Mouse (Mus musculus) limb, embryonic 11.5 days (tissue): ENCODE measurements around the gene Dpf2. TPM values are rescaled to one million over a fixed set of nuclear protein-coding genes. Genes with fewer than 3 reads are reported as not detected.

Experiments
- ATAC-seq: fragments of 200-750 bp; cut with Nextera tagmentation; 2 replicates; pipeline ENCODE4 v1.8.0; 2017; ENCODE audit warnings: low read depth; ENCODE audit not compliant: insufficient number of reproducible peaks, low FRiP score, low TSS enrichment
- DNase-seq: peaks from one replicate; pipeline ENCODE4 v3.0.0-alpha.2; 2015; ENCODE audit warnings: low spot score
- H3K27ac ChIP-seq: fragments of 300-500 bp; sonication (generic); replicated peaks from 2 replicates; pipeline ENCODE4 v1.5.1; 2014; ENCODE audit warnings: low read depth, mild to moderate bottlenecking, low read length
- H3K27me3 ChIP-seq: fragments of 300-500 bp; sonication (generic); 2 replicates; pipeline ENCODE4 v1.6.1; 2014; ENCODE audit warnings: mild to moderate bottlenecking, low read length, mixed read lengths; ENCODE audit not compliant: control insufficient read depth, insufficient read depth
- H3K36me3 ChIP-seq: fragments of 300-500 bp; sonication (generic); 2 replicates; pipeline ENCODE4 v1.6.1; 2014; ENCODE audit warnings: mild to moderate bottlenecking, low read length, moderate library complexity, mixed read lengths; ENCODE audit not compliant: control insufficient read depth, insufficient read depth
- H3K4me1 ChIP-seq: fragments of 300-500 bp; sonication (generic); 2 replicates; pipeline ENCODE4 v1.6.1; 2014; ENCODE audit warnings: low read length, mixed read lengths; ENCODE audit not compliant: control insufficient read depth, insufficient read depth
- H3K4me2 ChIP-seq: fragments of 300-500 bp; sonication (generic); 2 replicates; pipeline ENCODE4 v1.6.1; 2014; ENCODE audit warnings: low read depth, mild to moderate bottlenecking, moderate library complexity; ENCODE audit not compliant: severe bottlenecking
- H3K4me3 ChIP-seq: fragments of 300-500 bp; sonication (generic); 2 replicates; pipeline ENCODE4 v1.5.1; 2014; ENCODE audit warnings: low read depth, low read length
- H3K9ac ChIP-seq: fragments of 300-500 bp; sonication (generic); 2 replicates; pipeline ENCODE4 v1.6.1; 2014; ENCODE audit warnings: mild to moderate bottlenecking, low read length
- H3K9me3 ChIP-seq: fragments of 300-500 bp; sonication (generic); 2 replicates; pipeline ENCODE4 v1.6.1; 2016; ENCODE audit warnings: low read length; ENCODE audit not compliant: control insufficient read depth
- WGBS: fragments of 180-500 bp; shearing (Covaris S2); extraction: QIAGEN DNeasy Blood & Tissue Kit; methylation state at CpG from one replicate; pipeline ENCODE4 v1.1.7; 2014; 5-methylcytosine and 5-hydroxymethylcytosine counted together
- polyA plus RNA-seq: library from polyadenylated mRNA; unstranded; fragments of >200 nt; fragmentation: Nextera tagmentation; extraction: Ambion mirVana; gene quantifications from 2 replicates; pipeline ENCODE4 v1.2.1, GENCODE M21; 2014

The Dpf2 gene
- polyA plus RNA-seq, 1 experiment from 2014 or later: 209 TPM

DNA sequence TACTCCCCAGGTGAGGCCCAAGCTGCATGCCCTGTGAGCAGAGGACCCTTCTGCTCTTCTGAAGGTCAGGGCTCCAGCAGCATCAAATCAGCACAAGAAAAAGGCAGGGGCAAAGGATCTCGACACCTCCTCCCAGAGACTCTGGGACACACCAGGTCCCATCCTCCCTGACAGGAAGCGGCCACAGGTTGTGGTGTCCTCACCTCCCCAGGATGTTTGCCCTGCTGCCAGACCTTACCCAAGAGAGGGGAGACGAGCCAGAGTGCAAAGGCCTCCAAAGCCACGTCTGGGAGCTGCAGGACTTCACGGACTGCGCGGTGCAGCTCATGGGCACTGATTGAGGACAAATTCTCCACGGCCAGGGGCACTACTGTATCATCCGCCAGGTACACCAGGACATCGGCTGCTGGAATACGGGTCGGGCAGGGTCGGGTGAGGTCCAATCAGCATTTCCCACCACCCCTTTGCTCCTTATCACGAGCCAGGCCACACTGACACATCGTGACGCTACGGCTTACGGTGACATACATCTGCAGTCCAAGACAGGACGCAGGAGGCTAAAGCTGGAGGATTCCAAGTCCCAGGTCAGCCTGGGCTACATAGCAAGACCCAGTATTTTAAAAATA lies 39.8 kb downstream of the Dpf2 start:
- no peak overlapping the region for H3K27ac ChIP-seq
- H3K4me3 ChIP-seq: no peak overlapping the region
- peaks cover 12% of the 10 kb centered on the region for H3K36me3 ChIP-seq
- ATAC-seq (no peak), DNase-seq (no peak)
- H3K9ac ChIP-seq: no peak overlapping the region
- no peaks in the 10 kb centered on the region for H3K27me3 ChIP-seq
- WGBS: 85% methylated on average over 19 of the region's 19 CpGs
- no peaks in the 10 kb centered on the region for H3K9me3 ChIP-seq
- H3K4me1 ChIP-seq: peaks cover 21% of the 10 kb centered on the region
- no peak overlapping the region for H3K4me2 ChIP-seq

- Histone ChIP-seq H3K4me1 (peaks cover 21% of the 10 kb centered on the region), H3K27me3 (no peaks in the 10 kb centered on the region), H3K4me2 (no peak overlapping the region), H3K9me3 (no peaks in the 10 kb centered on the region), H3K4me3 (no peak overlapping the region), H3K27ac (no peak overlapping the region), H3K9ac (no peak overlapping the region), H3K36me3 (peaks cover 12% of the 10 kb centered on the region)
- ATAC-seq (no peak), DNase-seq (no peak)
- WGBS: 89% methylated on average over 4 of the region's 4 CpGs
These were observed 40.3 kb downstream of the Dpf2 start for GRCm38 (mm10) chr19:5872528-5872927.

GRCm38 (mm10) chr19:5871683-5872082 lies 41.1 kb downstream of the Dpf2 start:
- ATAC-seq: peak; percentile 29; the same call in 1 of the 2 replicates
- Histone ChIP-seq H3K4me1 (peaks cover 21% of the 10 kb centered on the region), H3K4me2 (peak overlapping the region; percentile 28; the same call in 1 of the 2 replicates), H3K9me3 (no peaks in the 10 kb centered on the region), H3K27me3 (no peaks in the 10 kb centered on the region), H3K4me3 (no peak overlapping the region; the same call in 1 of the 2 replicates), H3K9ac (peak overlapping the region; percentile 43), H3K36me3 (peaks cover 12% of the 10 kb centered on the region), H3K27ac (peak overlapping the region; percentile 85)
- DNase-seq: no peak
- WGBS: 53% methylated on average over 6 of the region's 6 CpGs

DNA sequence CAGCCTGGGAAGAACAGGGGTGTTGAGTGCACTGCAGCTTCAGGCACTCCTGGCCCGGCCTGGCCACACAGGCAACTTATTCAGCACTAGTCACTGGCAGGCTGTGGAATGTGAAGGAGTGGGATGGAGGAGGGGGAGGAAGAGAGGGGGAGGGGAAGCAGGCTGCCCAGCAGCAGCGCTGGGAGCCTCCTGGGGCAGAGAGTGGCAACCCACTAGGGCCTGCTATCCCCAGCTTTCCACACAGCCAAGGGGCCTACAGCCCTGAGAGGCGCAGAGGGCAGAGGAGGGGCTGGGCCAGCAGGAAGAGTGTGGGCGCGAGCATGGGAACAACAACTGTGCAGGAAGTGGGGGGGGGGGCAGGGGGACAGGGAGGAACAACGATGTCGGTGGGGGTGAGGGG lies 41.5 kb downstream of the Dpf2 start:
- Histone ChIP-seq H3K9ac (peak overlapping the region; percentile 43), H3K9me3 (no peaks in the 10 kb centered on the region), H3K27me3 (no peaks in the 10 kb centered on the region), H3K27ac (peak overlapping the region; percentile 85), H3K36me3 (peaks cover 12% of the 10 kb centered on the region), H3K4me2 (peak overlapping the region; percentile 28; the same call in 1 of the 2 replicates), H3K4me1 (peaks cover 21% of the 10 kb centered on the region), H3K4me3 (no peak overlapping the region)
- WGBS: 3% methylated on average over 6 of the region's 7 CpGs
- ATAC-seq: peak; percentile 80
- DNase-seq: peak; percentile 76

DNA sequence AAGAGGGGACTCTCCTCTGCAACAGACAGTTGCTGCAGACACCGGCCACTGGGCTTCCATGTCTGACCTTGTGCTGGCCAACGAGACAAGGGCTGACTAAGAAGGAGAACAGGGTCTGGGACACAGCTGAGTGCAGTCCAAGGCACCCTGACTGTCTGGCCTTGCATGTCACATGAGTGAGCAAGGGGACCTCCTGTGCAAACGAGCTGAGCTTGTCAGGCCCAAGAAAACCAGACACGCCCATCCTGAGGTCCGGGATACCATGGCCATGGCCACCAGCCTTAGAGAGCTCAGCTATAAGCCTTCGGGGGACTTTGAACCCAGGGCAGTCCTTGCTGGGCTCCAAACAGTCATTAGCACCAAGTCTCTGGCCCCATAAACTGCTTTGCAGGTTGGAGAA lies 44.7 kb downstream of the Dpf2 start:
- Histone ChIP-seq H3K9ac (peak overlapping the region; percentile 22; the same call in 1 of the 2 replicates), H3K4me1 (peaks cover 17% of the 10 kb centered on the region), H3K9me3 (no peaks in the 10 kb centered on the region), H3K4me2 (no peak overlapping the region), H3K4me3 (no peak overlapping the region), H3K36me3 (peaks cover 26% of the 10 kb centered on the region), H3K27ac (no peak overlapping the region), H3K27me3 (no peaks in the 10 kb centered on the region)
- WGBS: 89% methylated on average over 6 of the region's 6 CpGs
- ATAC-seq (no peak), DNase-seq (no peak)

DNA sequence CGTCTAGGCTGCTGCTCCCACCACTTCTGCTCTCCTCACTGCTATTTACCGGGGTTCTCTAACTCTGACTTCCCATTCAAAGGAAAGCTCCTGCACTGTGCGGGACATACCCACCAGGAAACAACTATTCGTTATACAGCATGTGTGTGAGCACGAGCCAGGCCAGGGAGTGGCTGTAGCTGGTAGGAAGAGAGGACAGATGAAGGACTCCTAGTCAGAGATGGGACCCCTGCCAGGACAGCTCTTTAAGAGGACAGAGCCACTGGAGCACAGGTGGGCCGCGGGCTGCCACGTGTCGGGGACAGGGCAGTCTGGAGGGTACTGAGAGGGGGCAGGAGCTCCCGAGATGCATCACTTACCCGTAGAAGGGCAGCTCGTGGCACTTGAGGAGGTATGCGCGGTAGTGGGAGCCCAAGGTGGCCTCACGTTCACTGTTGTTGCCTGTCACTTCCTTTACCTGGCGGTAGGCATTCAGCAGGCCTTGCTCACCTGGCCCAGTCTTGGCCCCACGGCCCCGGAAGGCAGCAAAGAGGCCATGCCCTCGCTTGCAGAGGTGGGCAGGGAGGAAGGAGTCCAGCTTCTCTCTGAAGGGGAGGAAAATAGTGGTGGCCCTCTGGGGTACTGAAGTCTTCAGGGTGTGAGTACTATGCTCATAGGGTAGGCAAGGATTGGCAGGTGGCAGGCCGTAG lies 48.0 kb downstream of the Dpf2 start:
- H3K9me3 ChIP-seq: no peaks in the 10 kb centered on the region; the same call in 1 of the 2 replicates
- 92% methylated on average over 20 of the region's 20 CpGs for WGBS

DNA sequence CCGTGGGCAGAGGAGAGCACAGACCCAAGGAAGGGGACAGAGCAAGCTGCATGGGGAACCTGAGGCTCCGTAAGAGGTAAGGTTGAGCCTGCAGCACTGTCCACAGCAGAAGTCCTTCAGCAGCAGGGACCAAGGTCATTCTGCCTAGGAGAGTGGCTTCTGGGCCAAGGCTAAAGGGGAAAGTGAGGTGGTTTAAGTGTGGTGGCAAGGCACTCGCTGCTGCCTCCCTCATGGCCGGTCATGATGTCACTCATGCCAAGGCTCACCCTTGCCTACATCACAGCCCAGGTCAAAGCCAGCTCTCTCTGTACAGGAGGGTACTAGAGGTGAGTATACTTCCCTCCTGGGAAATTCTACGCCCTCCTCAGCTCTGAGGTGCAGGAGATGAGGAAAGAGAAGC lies 49.0 kb downstream of the Dpf2 start:
- 94% methylated on average over 5 of the region's 5 CpGs for WGBS
- Histone ChIP-seq H3K27ac (no peak overlapping the region), H3K9ac (no peak overlapping the region), H3K4me3 (no peak overlapping the region), H3K4me2 (no peak overlapping the region), H3K27me3 (no peaks in the 10 kb centered on the region), H3K9me3 (no peaks in the 10 kb centered on the region; the same call in 1 of the 2 replicates), H3K4me1 (no peaks in the 10 kb centered on the region), H3K36me3 (peaks cover 34% of the 10 kb centered on the region)
- no peak for ATAC-seq
- DNase-seq: no peak

More for the DNA sequence above, 48.0 kb downstream of the Dpf2 start:
- ATAC-seq (no peak), DNase-seq (no peak)
- Histone ChIP-seq H3K9ac (no peak overlapping the region), H3K36me3 (peaks cover 34% of the 10 kb centered on the region), H3K27ac (no peak overlapping the region), H3K4me3 (no peak overlapping the region), H3K27me3 (no peaks in the 10 kb centered on the region), H3K4me2 (no peak overlapping the region), H3K4me1 (no peaks in the 10 kb centered on the region)

GRCm38 (mm10) chr19:5862335-5863085 lies 50.3 kb downstream of the Dpf2 start:
- WGBS: 94% methylated on average over 14 of the region's 14 CpGs
- H3K4me1 ChIP-seq: no peaks in the 10 kb centered on the region
- H3K27ac ChIP-seq: no peak overlapping the region
- no peak overlapping the region for H3K9ac ChIP-seq
- no peak overlapping the region for H3K4me2 ChIP-seq
- no peaks in the 10 kb centered on the region for H3K27me3 ChIP-seq
- no peak overlapping the region for H3K4me3 ChIP-seq
- no peak for ATAC-seq
- DNase-seq: no peak
- H3K36me3 ChIP-seq: peaks cover 37% of the 10 kb centered on the region
- H3K9me3 ChIP-seq: no peaks in the 10 kb centered on the region; the same call in 1 of the 2 replicates
